Mouse (Mus musculus): ENCODE results near the gene Fam83e. TPM values are rescaled to one million over a fixed set of nuclear protein-coding genes. Genes with fewer than 3 reads are reported as not detected.

The Fam83e gene
- total and polyA plus RNA-seq, 3 experiments: 0.43 to 1.0 TPM; not detected in 1

DNA sequence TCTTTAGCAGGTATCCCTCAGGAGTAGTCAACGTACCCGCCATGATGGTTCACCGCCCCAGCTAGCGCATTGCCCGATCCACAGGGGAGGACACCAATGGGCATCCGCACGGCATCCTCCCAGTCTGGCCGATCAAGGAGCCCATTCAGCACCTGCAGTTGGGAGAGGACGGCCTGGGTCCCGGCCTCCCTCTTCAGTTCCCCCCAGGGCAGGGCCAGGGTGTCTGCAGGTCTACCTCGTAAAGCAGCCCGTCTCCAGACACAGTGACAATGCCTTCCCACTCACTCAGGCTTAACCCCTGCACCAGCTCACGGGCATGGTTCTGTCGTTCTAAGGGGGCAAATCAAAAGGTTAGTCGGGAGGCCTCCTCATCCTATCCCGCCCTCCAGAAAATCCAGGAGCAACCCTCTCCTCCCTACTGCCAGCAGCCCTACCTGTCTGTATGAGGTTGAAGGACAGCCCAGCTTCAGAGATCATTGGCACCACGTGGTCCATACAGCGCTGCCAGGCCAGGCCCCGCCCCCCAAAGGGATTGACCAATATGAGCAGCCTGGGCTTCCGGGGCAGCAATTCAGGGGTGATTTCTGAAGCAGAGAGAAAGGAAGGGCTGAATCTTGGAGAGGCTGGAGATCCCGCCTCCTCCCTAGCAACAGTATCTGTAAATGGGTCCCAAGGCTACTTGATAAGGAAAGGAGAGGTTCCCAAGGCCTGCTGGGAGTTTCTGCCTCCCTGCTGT, 8.8 kb upstream of the Fam83e start:
- no peak for DNase-seq (ENCODE audit: low read depth, low spot score)
- TF ChIP-seq MAFK (IDR thresholded peaks at IDR 0.05; ENCODE audit: borderline replicate concordance, low read depth, low read length) (no peak), SMC3 (IDR thresholded peaks at IDR 0.05; ENCODE audit: low read depth, low read length) (no peak), ETS1 (IDR thresholded peaks at IDR 0.05; ENCODE audit: low read depth, low read length) (no peak), ZC3H11A (IDR thresholded peaks at IDR 0.05; ENCODE audit: low read depth, low read length) (no peak), CHD1 (IDR thresholded peaks at IDR 0.05; ENCODE audit: low read depth, low read length) (no peak), POLR2AphosphoS2 (IDR thresholded peaks at IDR 0.05; ENCODE audit: low read length) (no peak), TAL1 (IDR thresholded peaks at IDR 0.05; ENCODE audit: low read length) (no peak), HCFC1 (IDR thresholded peaks at IDR 0.05; ENCODE audit: low read depth, low read length) (no peak), CHD2 (IDR thresholded peaks at IDR 0.05; ENCODE audit: low read length) (no peak), RCOR1 (IDR thresholded peaks at IDR 0.05; ENCODE audit: low read depth, low read length) (no peak), SIN3A (IDR thresholded peaks at IDR 0.05; ENCODE audit: low read length) (no peak), UBTF (IDR thresholded peaks at IDR 0.05; ENCODE audit: borderline replicate concordance, insufficient read depth, low read depth, low read length) (no peak), NELFE (IDR thresholded peaks at IDR 0.05; ENCODE audit: low read depth, low read length) (no peak), MXI1 (IDR thresholded peaks at IDR 0.05; ENCODE audit: low read depth, low read length) (no peak), JUND (IDR thresholded peaks at IDR 0.05; ENCODE audit: low read depth, low read length) (no peak)
- H3K4me1 ChIP-seq (ENCODE audit: control insufficient read depth in 1 of 2, insufficient read depth in 2 of 2, low read length in 2 of 2): peaks cover 0 to 17% of the 10 kb centered on the region in 2 experiments; a peak in 2 of 4 replicates
- peaks cover 0 to 5% of the 10 kb centered on the region in 2 experiments; a peak in 2 of 4 replicates for H3K36me3 ChIP-seq (ENCODE audit: control insufficient read depth in 1 of 2, insufficient read depth in 2 of 2, low read length in 2 of 2)
- no peak overlapping the region for H3K27ac ChIP-seq (ENCODE audit: control insufficient read depth, low read depth, low read length)
- peaks cover 23% of the 10 kb centered on the region for H3K79me2 ChIP-seq (ENCODE audit: control insufficient read depth, insufficient read depth, low read length, poor library complexity)
- H3K4me3 ChIP-seq (ENCODE audit: control insufficient read depth in 1 of 2, insufficient read depth in 1 of 2, low read depth in 2 of 2, low read length in 2 of 2): no peak overlapping the region
- H3K9me3 ChIP-seq (replicated peaks; ENCODE audit: insufficient read depth, low read length): no peaks in the 10 kb centered on the region
- no peak overlapping the region for H3K9ac ChIP-seq (ENCODE audit: control insufficient read depth, low read depth, low read length, poor library complexity, severe bottlenecking)
- no peaks in the 10 kb centered on the region for H3K27me3 ChIP-seq (ENCODE audit: control insufficient read depth in 1 of 2, insufficient read depth in 2 of 2, low read length in 2 of 2)

DNA sequence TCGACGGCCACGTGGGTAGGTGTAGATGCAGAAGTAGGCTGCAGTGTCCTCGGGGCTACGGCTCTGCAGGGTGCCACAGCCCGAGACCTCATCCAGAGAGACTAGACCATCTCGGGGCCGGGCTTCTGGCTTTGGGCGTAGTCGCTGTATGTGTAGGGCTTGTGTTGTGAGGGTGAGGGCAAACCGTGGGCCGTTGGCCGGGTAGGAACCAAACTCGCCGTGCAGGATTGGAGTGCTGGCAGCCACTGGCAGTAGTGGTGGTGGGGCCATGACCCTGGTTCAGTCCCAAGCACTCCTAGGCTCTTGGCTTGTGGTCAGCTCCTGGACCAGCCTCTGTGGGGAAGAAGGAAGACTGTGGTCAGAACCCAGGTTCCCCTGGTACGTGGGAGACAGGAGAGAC, 7.6 kb upstream of the Fam83e start:
- no peak overlapping the region for H3K27ac ChIP-seq (ENCODE audit: control insufficient read depth, low read depth, low read length)
- DNase-seq (ENCODE audit: low read depth, low spot score): no peak
- peaks cover 0 to 4% of the 10 kb centered on the region in 2 experiments; a peak in 2 of 4 replicates for H3K36me3 ChIP-seq (ENCODE audit: control insufficient read depth in 1 of 2, insufficient read depth in 2 of 2, low read length in 2 of 2)
- TF ChIP-seq ETS1 (IDR thresholded peaks at IDR 0.05; ENCODE audit: low read depth, low read length): no peak
- no peak for TF ChIP-seq RCOR1 (IDR thresholded peaks at IDR 0.05; ENCODE audit: low read depth, low read length)
- no peak for TF ChIP-seq GATA1 (IDR thresholded peaks at IDR 0.05; ENCODE audit: low read depth, low read length)
- no peak for TF ChIP-seq TCF12 (IDR thresholded peaks at IDR 0.05; ENCODE audit: low read depth, low read length)
- TF ChIP-seq POLR2AphosphoS5 (IDR thresholded peaks at IDR 0.05; ENCODE audit: borderline replicate concordance, low read depth, low read length): no peak
- TF ChIP-seq E2F4 (IDR thresholded peaks at IDR 0.05; ENCODE audit: borderline replicate concordance, low read depth, low read length): no peak
- no peak for TF ChIP-seq JUND (IDR thresholded peaks at IDR 0.05; ENCODE audit: low read depth, low read length)
- TF ChIP-seq POLR2AphosphoS2 (IDR thresholded peaks at IDR 0.05; ENCODE audit: low read length): no peak
- H3K79me2 ChIP-seq (ENCODE audit: control insufficient read depth, insufficient read depth, low read length, poor library complexity): peaks cover 31% of the 10 kb centered on the region
- H3K4me3 ChIP-seq (ENCODE audit: control insufficient read depth in 1 of 2, insufficient read depth in 1 of 2, low read depth in 2 of 2, low read length in 2 of 2): no peak overlapping the region
- H3K9ac ChIP-seq (ENCODE audit: control insufficient read depth, low read depth, low read length, poor library complexity, severe bottlenecking): no peak overlapping the region
- no peaks in the 10 kb centered on the region for H3K27me3 ChIP-seq (ENCODE audit: control insufficient read depth in 1 of 2, insufficient read depth in 2 of 2, low read length in 2 of 2)
- no peaks in the 10 kb centered on the region for H3K9me3 ChIP-seq (replicated peaks; ENCODE audit: insufficient read depth, low read length)
- H3K4me1 ChIP-seq (ENCODE audit: control insufficient read depth in 1 of 2, insufficient read depth in 2 of 2, low read length in 2 of 2): peaks cover 0 to 11% of the 10 kb centered on the region in 2 experiments; a peak in 1 of 4 replicates

All from MEL (cell line).